Mouse (Mus musculus) brain, embryonic 18.5 days (tissue): Measurements from ENCODE around the gene Srp14.

Source experiments
- DNase-seq: peaks from one replicate; pipeline ENCODE4 v3.0.0-alpha.2; 2012; ENCODE audit warnings: low read depth, low spot score

Gene Srp14

GRCm38 (mm10) chr2:118442172-118442571 lies 37.3 kb downstream of the Srp14 start:
- DNase-seq = no peak

GRCm38 (mm10) chr2:118431589-118431988 lies 47.9 kb downstream of the Srp14 start:
- no peak for DNase-seq

GRCm38 (mm10) chr2:118430630-118431029 lies 48.9 kb downstream of the Srp14 start:
- no peak for DNase-seq

- no peak for DNase-seq
Measured at GRCm38 (mm10) chr2:118429297-118429696, 50.2 kb downstream of the Srp14 start.

DNA sequence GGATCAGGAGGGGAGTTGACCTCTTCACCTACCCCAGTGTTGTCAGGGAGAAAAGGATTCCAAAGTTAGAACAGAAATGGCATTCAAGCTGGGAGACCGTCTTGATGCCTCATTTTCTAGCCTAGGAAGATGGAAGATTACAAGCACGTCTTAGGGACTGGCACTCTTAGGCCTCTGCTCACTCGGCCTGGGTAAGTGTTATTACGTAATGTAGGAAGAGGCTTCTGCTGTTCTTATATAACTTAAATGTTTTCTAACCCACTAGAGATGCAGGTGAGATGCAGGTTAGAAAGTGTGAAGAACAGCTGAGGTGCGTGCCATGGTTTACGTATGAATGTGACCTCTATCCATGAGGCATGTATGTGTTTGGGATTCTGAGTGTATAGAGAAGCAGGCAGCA lies 51.2 kb downstream of the Srp14 start:
- DNase-seq = no peak
